Mouse (Mus musculus) midbrain, embryonic 16.5 days (tissue): ENCODE data around the gene Rpl15. TPM values are rescaled to one million over a fixed set of nuclear protein-coding genes. Genes with fewer than 3 reads are reported as not detected.

Experiments used
- ATAC-seq: fragments of 200-750 bp; cut with Nextera tagmentation; 2 replicates; pipeline ENCODE4 v1.8.0; 2017; ENCODE audit warnings: moderate TSS enrichment
- H3K27ac ChIP-seq: fragments of 300-500 bp; sonication (generic); 2 replicates; pipeline ENCODE4 v1.5.1; 2014; ENCODE audit warnings: mild to moderate bottlenecking, low read length, mixed read lengths
- H3K27me3 ChIP-seq: fragments of 300-500 bp; sonication (generic); 2 replicates; pipeline ENCODE4 v1.6.1; 2014; ENCODE audit warnings: low read depth, low read length, mixed read lengths; ENCODE audit not compliant: control insufficient read depth, insufficient read depth
- H3K36me3 ChIP-seq: fragments of 300-500 bp; sonication (generic); 2 replicates; pipeline ENCODE4 v1.6.1; 2014; ENCODE audit warnings: mild to moderate bottlenecking, low read length, moderate library complexity, mixed read lengths; ENCODE audit not compliant: control insufficient read depth, insufficient read depth
- H3K4me1 ChIP-seq: fragments of 300-500 bp; sonication (generic); 2 replicates; pipeline ENCODE4 v1.6.1; 2014; ENCODE audit warnings: mild to moderate bottlenecking, low read length, mixed read lengths; ENCODE audit not compliant: control insufficient read depth, insufficient read depth
- H3K4me2 ChIP-seq: fragments of 300-500 bp; sonication (generic); 2 replicates; pipeline ENCODE4 v1.6.1; 2014; ENCODE audit warnings: mild to moderate bottlenecking, low read length, mixed read lengths
- H3K4me3 ChIP-seq: fragments of 300-500 bp; sonication (generic); 2 replicates; pipeline ENCODE4 v1.5.1; 2014; ENCODE audit warnings: low read depth, mild to moderate bottlenecking, low read length, moderate library complexity, mixed read lengths
- H3K9ac ChIP-seq: fragments of 300-500 bp; sonication (generic); 2 replicates; pipeline ENCODE4 v1.6.1; 2014; ENCODE audit warnings: low read depth, low read length, mixed read lengths
- H3K9me3 ChIP-seq: fragments of 300-500 bp; sonication (generic); replicated peaks from 2 replicates; pipeline ENCODE4 v1.6.1; 2014; ENCODE audit warnings: mild to moderate bottlenecking, low read length, mixed read lengths; ENCODE audit not compliant: control insufficient read depth, poor library complexity, severe bottlenecking
- WGBS: fragments of 180-500 bp; shearing (Covaris S2); extraction: QIAGEN DNeasy Blood & Tissue Kit; methylation state at CpG from one replicate; pipeline ENCODE4 v1.1.7; 2014; 5-methylcytosine and 5-hydroxymethylcytosine counted together
- polyA plus RNA-seq: library from polyadenylated mRNA; unstranded; fragments of >200 nt; fragmentation: Nextera tagmentation; extraction: Ambion mirVana; gene quantifications from 2 replicates; pipeline ENCODE4 v1.2.1, GENCODE M21; 2015

Rpl15 gene
- 261 and 284 TPM in 2 replicates for polyA plus RNA-seq

DNA sequence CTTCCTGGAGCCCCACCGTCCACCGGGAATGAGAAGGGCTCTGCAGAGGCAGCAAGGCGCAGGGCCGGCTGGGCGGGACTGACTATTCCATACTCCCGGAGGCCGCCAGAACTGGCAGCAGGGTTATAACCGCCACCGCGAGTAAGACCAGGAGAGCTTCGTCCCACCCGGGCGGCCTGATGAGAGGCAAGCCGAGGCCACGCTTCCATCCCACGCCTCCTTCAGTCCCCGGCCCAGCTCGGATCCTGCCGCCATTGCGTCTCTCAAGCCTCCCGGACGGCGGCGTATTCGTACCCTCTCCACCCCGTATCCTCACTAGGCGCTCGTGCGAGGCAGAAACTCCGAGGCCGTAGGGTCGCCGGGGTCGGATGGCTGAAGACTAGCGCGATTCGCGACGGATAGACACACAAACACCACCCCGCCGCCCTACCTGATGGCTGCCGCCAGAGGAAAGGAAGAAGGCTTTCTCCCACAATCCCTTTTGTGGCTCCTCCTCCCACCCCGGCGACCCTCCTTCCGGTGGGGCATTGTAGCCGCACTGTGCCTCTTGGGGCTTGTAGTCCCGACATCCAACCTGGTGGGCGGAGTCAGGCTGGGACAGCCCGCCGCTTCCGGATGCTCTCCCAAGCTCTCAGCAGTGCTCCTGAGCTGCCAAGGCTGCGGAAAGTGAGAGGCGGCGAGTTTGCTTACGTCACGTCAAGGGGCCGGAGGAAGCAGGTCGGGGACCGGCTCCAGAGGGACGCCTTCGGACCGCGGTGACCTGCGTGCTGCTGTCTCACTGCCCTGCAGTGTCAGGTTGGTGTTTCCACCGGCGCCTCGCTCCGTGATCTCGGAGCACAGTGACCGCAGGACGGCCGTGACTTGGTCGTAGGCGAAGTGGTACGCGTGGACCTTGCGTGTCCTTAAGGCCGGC is at the start of gene Rpl15, which contains the start of gene Nkiras1:
Gene Rpl15 (minus strand): TSS at position 863 of the 913 bp plus-strand sequence.
Gene Nkiras1 (plus strand): TSS at position 608 of the 913 bp plus-strand sequence.
- peak within 1 kb of the TSS; percentile 86 for H3K27ac ChIP-seq
- H3K27me3 ChIP-seq, result no peaks in the 10 kb centered on the region
- H3K9me3 ChIP-seq, result no peaks in the 10 kb centered on the region
- H3K4me3 ChIP-seq, result peak within 1 kb of the TSS; percentile 88
- peak; percentile 100 for ATAC-seq
- under 1% methylated on average over 77 of the region's 78 CpGs for WGBS
- H3K9ac ChIP-seq, result peak within 1 kb of the TSS; percentile 99
- peaks cover 19% of the 10 kb centered on the region for H3K4me1 ChIP-seq
- peak within 1 kb of the TSS; percentile 88 for H3K4me2 ChIP-seq
- peaks cover 9% of the 10 kb centered on the region; the same call in 1 of the 2 replicates for H3K36me3 ChIP-seq

- Histone ChIP-seq H3K4me2 (no peak overlapping the region), H3K27ac (no peak overlapping the region), H3K9me3 (no peaks in the 10 kb centered on the region), H3K4me3 (no peak overlapping the region), H3K9ac (no peak overlapping the region), H3K27me3 (no peaks in the 10 kb centered on the region), H3K36me3 (no peaks in the 10 kb centered on the region), H3K4me1 (no peaks in the 10 kb centered on the region)
- WGBS, result 83% methylated on average over 11 of the region's 11 CpGs
- ATAC-seq, result no peak
These were observed 46.5 kb upstream of the Rpl15 start for GRCm38 (mm10) chr14:18317457-18318411.

DNA sequence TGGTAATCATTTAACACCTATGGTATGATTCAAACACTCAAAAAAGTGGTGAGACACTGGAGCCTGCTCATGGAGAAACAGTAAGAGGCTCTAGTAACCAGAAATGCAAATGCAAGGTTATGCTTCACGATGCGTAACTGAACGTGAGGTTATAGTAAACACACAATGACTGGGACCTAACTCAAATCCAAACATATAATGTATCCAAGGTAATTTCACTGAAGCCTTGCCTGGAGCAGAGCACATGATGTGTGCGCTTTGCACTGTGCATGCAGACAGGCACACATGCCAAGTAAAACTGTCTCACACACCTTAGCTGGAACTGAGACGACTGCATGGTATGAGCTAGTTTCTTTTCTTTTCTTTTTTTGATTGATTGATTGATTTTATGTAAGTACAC is 33.0 kb upstream of the Rpl15 start:
- no peaks in the 10 kb centered on the region for H3K36me3 ChIP-seq
- H3K4me2 ChIP-seq, result no peak overlapping the region
- H3K27me3 ChIP-seq, result no peaks in the 10 kb centered on the region
- H3K4me1 ChIP-seq, result peaks cover 6% of the 10 kb centered on the region; the same call in 1 of the 2 replicates
- no peak for ATAC-seq
- H3K9ac ChIP-seq, result no peak overlapping the region
- no peaks in the 10 kb centered on the region for H3K9me3 ChIP-seq
- no peak overlapping the region for H3K4me3 ChIP-seq
- H3K27ac ChIP-seq, result no peak overlapping the region
- 91% methylated on average over 5 of the region's 5 CpGs for WGBS

- Histone ChIP-seq H3K4me1 (peaks cover 6% of the 10 kb centered on the region; the same call in 1 of the 2 replicates), H3K27me3 (no peaks in the 10 kb centered on the region), H3K9ac (no peak overlapping the region), H3K36me3 (no peaks in the 10 kb centered on the region), H3K4me3 (no peak overlapping the region), H3K27ac (no peak overlapping the region), H3K4me2 (no peak overlapping the region), H3K9me3 (no peaks in the 10 kb centered on the region)
- no peak for ATAC-seq
- WGBS, result 72% methylated on average over 4 of the region's 4 CpGs
These were observed 32.1 kb upstream of the Rpl15 start for GRCm38 (mm10) chr14:18303262-18303661.

GRCm38 (mm10) chr14:18302750-18303149 is 31.6 kb upstream of the Rpl15 start:
- Histone ChIP-seq H3K27me3 (no peaks in the 10 kb centered on the region), H3K27ac (no peak overlapping the region), H3K36me3 (no peaks in the 10 kb centered on the region), H3K9ac (no peak overlapping the region), H3K4me1 (peaks cover 6% of the 10 kb centered on the region; the same call in 1 of the 2 replicates), H3K4me2 (no peak overlapping the region), H3K9me3 (no peaks in the 10 kb centered on the region), H3K4me3 (no peak overlapping the region)
- ATAC-seq, result no peak
- WGBS, result 89% methylated on average over 3 of the region's 3 CpGs

DNA sequence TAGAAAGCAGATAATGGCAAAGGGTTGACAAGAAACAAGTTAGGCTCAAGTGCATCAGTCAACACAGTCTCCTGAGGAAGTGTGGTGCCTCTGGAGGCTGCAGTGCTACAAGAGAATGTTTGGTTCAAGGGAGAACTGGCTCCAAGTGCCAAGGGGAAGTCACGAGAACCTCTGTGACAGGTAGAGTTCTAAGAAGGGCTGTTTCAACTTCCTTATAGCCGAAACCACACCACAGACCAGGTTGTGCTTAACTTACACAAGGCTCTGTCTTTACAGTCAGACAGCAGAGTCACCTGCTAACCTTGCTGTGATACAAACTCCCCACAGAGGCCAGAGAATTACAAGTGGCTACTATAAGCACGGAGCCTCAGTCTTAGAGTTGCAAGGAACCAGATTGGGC is 30.4 kb upstream of the Rpl15 start:
- Histone ChIP-seq H3K4me3 (no peak overlapping the region), H3K9me3 (no peaks in the 10 kb centered on the region), H3K27ac (no peak overlapping the region), H3K4me2 (no peak overlapping the region), H3K4me1 (peaks cover 6% of the 10 kb centered on the region; the same call in 1 of the 2 replicates), H3K27me3 (no peaks in the 10 kb centered on the region), H3K9ac (no peak overlapping the region), H3K36me3 (no peaks in the 10 kb centered on the region)
- no peak for ATAC-seq
- 79% methylated on average over 3 of the region's 3 CpGs for WGBS

DNA sequence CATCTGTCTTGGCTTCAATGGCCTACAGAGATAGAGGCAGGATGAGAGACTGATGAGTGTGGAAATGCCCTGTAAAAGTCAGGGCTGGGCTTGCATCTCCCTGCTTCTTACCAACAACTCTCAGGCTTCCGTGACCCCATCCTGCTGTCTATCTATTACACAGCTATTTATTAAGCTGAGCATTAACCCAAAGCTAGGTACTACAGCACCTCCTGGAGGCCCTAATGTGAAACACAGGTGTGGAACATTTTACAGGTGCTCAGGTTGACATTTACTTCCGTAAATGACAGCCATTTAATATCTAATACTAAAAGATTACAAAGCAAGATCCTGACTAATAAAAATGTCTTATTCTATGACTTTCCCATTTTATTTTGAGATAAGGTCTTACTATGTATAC is 29.5 kb upstream of the Rpl15 start:
- no peak overlapping the region for H3K27ac ChIP-seq
- H3K27me3 ChIP-seq, result no peaks in the 10 kb centered on the region
- H3K4me2 ChIP-seq, result no peak overlapping the region
- no peak overlapping the region for H3K4me3 ChIP-seq
- no peak overlapping the region for H3K9ac ChIP-seq
- ATAC-seq, result no peak
- no peaks in the 10 kb centered on the region for H3K36me3 ChIP-seq
- 96% methylated on average over 2 of the region's 2 CpGs for WGBS
- no peaks in the 10 kb centered on the region for H3K9me3 ChIP-seq
- H3K4me1 ChIP-seq, result peaks cover 6% of the 10 kb centered on the region; the same call in 1 of the 2 replicates

DNA sequence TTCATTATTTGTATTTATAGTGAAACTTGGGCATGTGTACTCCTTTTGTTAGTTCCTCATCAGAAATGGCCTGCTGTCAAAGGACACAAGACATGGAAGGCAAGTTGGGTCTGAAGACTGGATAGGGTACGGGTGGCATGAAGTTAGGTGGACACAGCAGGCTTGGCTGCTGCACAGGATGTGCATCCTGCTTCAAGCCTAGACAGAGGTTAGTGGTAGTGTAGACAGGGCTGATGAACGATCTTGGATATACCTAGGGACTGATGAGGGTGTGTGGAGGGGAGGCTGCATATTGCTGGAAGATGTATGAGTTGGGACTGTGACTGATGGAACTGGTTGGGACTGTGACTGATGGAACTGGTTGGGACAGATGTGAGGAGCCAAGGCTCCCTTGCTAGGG is 27.7 kb upstream of the Rpl15 start:
- 98% methylated on average over 2 of the region's 2 CpGs for WGBS
- ATAC-seq, result no peak
- Histone ChIP-seq H3K36me3 (no peaks in the 10 kb centered on the region), H3K9me3 (no peaks in the 10 kb centered on the region), H3K4me1 (peaks cover 6% of the 10 kb centered on the region; the same call in 1 of the 2 replicates), H3K27ac (no peak overlapping the region), H3K9ac (no peak overlapping the region), H3K4me2 (no peak overlapping the region), H3K27me3 (no peaks in the 10 kb centered on the region), H3K4me3 (no peak overlapping the region)
